Mouse (Mus musculus) stomach, embryonic 15.5 days (tissue): ENCODE results near the gene Phactr4. TPM values are rescaled to one million over a fixed set of nuclear protein-coding genes. Genes with fewer than 3 reads are reported as not detected.

Experiments
- ATAC-seq: fragments of 200-750 bp; cut with Nextera tagmentation; 2 replicates; pipeline ENCODE4 v1.8.0; 2017; ENCODE audit warnings: low read depth, moderate number of reproducible peaks, moderate TSS enrichment; ENCODE audit not compliant: insufficient read depth, low FRiP score
- H3K27ac ChIP-seq: fragments of 300-500 bp; sonication (generic); 2 replicates; pipeline ENCODE4 v1.5.1; 2015; ENCODE audit warnings: mild to moderate bottlenecking, inconsistent platforms
- H3K27me3 ChIP-seq: fragments of 300-500 bp; sonication (generic); replicated peaks from 2 replicates; pipeline ENCODE4 v1.6.1; 2015; ENCODE audit warnings: inconsistent platforms
- H3K36me3 ChIP-seq: fragments of 300-500 bp; sonication (generic); 2 replicates; pipeline ENCODE4 v1.6.1; 2015; ENCODE audit warnings: inconsistent platforms
- H3K4me1 ChIP-seq: fragments of 300-500 bp; sonication (generic); 2 replicates; pipeline ENCODE4 v1.6.1; 2015; ENCODE audit warnings: inconsistent platforms
- H3K4me2 ChIP-seq: fragments of 300-500 bp; sonication (generic); 2 replicates; pipeline ENCODE4 v1.6.1; 2015; ENCODE audit warnings: mild to moderate bottlenecking, inconsistent platforms
- H3K4me3 ChIP-seq: fragments of 300-500 bp; sonication (generic); replicated peaks from 2 replicates; pipeline ENCODE4 v1.5.1; 2015; ENCODE audit warnings: inconsistent platforms
- H3K9ac ChIP-seq: fragments of 300-500 bp; sonication (generic); 2 replicates; pipeline ENCODE4 v1.6.1; 2015; ENCODE audit warnings: inconsistent platforms
- H3K9me3 ChIP-seq: fragments of 300-500 bp; sonication (generic); 2 replicates; pipeline ENCODE4 v1.6.1; 2016; ENCODE audit warnings: inconsistent platforms
- WGBS: fragments of 180-500 bp; shearing (Covaris S2); methylation state at CpG from one replicate; pipeline ENCODE4 v1.1.7; 2015; 5-methylcytosine and 5-hydroxymethylcytosine counted together
- polyA plus RNA-seq: library from polyadenylated mRNA; unstranded; fragments of >200 nt; fragmentation: Nextera tagmentation; extraction: Ambion mirVana; gene quantifications from 2 replicates; pipeline ENCODE4 v1.2.1, GENCODE M21; 2015

The Phactr4 gene
- polyA plus RNA-seq, 1 experiment from 2014 or later: 22.6 TPM

DNA sequence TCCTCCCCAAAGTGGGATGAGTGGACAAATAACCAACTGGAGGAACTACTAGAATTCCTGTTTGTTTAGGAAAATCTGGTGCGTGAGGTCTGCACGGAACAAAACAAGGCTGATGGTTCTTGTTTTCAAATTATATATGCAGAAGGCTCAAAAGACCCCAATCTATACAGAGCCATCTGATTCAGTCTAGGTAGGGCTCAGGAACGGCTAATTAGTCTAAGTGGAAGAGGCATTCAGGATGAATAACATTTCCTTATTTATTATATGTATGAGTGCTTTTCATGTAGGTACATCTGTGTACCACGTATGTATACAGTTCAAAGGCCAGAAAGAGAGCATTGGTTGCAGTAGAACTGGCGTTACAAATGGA is 76.5 kb downstream of the Phactr4 start:
- Histone ChIP-seq H3K4me3 (peak overlapping the region; percentile 87), H3K9ac (no peak overlapping the region), H3K36me3 (no peaks in the 10 kb centered on the region), H3K9me3 (no peaks in the 10 kb centered on the region), H3K4me1 (peaks cover 15% of the 10 kb centered on the region), H3K27me3 (no peaks in the 10 kb centered on the region), H3K4me2 (peak overlapping the region; percentile 92; the same call in 1 of the 2 replicates), H3K27ac (0 out of 2 replicates have a peak overlapping the region, but pooled peaks have one; percentile 28)
- no peak for ATAC-seq
- WGBS: 43% methylated on average over 5 of the region's 5 CpGs

DNA sequence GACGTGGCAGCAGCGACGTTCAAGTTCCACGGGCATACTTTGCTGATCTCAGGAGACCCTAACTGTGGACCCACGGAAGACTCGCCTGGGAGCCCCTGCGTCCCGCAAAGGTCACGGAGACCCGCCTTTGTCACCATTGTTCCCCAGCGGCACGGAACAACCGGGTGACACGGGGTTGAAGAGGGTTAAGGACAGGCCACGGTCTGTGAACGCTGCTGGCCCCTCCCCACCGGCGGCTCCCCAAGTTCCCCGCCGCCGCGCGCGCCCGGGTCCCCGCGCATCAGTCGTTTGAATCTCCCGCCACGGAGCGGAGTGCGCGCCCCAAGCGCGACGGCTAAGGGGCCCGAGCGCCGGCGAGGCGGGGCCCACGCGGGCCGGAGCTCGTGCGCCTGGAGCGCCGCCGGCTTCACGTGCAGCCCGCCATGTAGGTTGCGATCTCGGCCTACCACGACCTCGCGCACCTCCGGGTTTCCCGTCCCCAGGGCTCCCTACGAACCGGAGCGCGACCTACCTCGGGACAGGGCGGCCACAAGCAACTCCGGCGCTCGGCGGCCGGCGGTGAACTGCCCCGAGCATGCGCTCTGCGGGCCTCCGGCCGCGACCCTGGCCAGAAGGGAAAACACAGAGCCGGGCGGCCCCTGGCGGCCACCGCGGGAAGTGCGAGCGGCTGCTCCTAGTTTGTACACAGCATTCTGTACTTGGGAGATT is 77.0 kb downstream of the Phactr4 start:
- Histone ChIP-seq H3K9ac (peak overlapping the region; percentile 73), H3K4me1 (peaks cover 15% of the 10 kb centered on the region), H3K36me3 (no peaks in the 10 kb centered on the region), H3K4me2 (peak overlapping the region; percentile 92), H3K9me3 (no peaks in the 10 kb centered on the region), H3K27ac (peak overlapping the region; percentile 75), H3K4me3 (peak overlapping the region; percentile 87), H3K27me3 (no peaks in the 10 kb centered on the region)
- WGBS: under 1% methylated on average over 81 of the region's 83 CpGs
- ATAC-seq: peak; percentile 88

DNA sequence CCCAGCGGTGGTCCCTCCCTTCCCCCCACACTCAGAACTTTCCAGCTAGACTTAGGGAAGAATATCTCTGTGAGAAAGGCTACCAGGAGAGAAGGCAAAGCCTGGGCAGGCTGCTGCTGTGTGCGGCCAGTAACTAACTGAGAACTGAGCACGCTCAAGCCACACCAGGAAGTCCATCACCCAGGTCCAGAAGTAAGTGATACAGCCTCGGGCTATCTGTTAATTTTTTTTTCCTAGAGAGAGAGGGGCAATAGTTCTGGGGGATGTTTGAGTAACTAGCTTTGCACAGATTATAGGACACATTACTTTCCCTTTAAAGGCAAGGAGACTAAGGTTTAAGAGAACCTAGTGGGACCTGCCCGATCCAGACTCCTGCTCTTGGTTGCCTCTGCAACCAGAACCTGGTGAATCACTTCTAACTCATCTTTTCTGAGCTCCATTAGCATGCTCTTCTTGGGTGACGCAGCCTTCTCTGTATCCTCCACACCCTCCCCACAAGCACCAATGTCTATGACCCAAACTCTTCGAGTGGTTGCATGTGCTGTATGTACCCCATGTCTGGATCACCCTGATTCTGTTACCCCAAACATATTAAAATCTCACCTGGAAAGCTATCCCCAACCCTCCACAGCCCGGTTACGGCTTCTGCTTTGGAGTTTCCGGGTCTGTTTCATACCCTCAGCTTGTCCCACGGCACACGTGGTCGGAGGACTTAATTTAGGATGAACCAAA is 77.7 kb downstream of the Phactr4 start:
- Histone ChIP-seq H3K27me3 (no peaks in the 10 kb centered on the region), H3K27ac (0 out of 2 replicates have a peak overlapping the region, but pooled peaks have one; percentile 75), H3K4me2 (peak overlapping the region; percentile 92), H3K36me3 (peaks cover 2% of the 10 kb centered on the region; the same call in 1 of the 2 replicates), H3K9ac (peak overlapping the region; percentile 73), H3K4me1 (peaks cover 15% of the 10 kb centered on the region), H3K9me3 (no peaks in the 10 kb centered on the region), H3K4me3 (peak overlapping the region; percentile 87)
- 5% methylated on average over 13 of the region's 13 CpGs for WGBS
- peak; percentile 7; the same call in 1 of the 2 replicates for ATAC-seq

DNA sequence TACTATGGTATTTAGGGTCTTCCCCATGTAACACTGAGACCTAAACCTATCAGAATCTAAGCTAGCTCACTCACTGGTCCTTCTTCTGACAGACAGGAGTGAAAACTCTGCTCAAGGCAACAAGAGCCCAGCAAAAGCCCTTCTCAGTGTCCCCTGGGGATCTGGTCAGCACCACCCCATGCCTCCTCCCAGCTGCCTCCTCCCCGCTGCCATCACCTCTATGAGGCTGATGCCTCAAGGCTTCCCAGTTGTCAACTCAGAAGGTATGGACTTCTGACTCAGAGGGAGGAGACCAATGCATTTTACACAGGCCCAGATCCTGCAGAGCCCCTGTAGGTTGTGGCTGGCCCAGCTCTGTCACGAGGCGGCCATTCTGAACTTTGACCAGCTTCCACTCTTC is 80.8 kb downstream of the Phactr4 start:
- no peak for ATAC-seq
- no peak overlapping the region for H3K9ac ChIP-seq
- H3K4me2 ChIP-seq: no peak overlapping the region
- no peaks in the 10 kb centered on the region for H3K27me3 ChIP-seq
- H3K9me3 ChIP-seq: no peaks in the 10 kb centered on the region
- H3K36me3 ChIP-seq: peaks cover 26% of the 10 kb centered on the region
- H3K4me3 ChIP-seq: no peak overlapping the region
- peaks cover 15% of the 10 kb centered on the region for H3K4me1 ChIP-seq
- 89% methylated on average over 3 of the region's 3 CpGs for WGBS
- H3K27ac ChIP-seq: no peak overlapping the region

DNA sequence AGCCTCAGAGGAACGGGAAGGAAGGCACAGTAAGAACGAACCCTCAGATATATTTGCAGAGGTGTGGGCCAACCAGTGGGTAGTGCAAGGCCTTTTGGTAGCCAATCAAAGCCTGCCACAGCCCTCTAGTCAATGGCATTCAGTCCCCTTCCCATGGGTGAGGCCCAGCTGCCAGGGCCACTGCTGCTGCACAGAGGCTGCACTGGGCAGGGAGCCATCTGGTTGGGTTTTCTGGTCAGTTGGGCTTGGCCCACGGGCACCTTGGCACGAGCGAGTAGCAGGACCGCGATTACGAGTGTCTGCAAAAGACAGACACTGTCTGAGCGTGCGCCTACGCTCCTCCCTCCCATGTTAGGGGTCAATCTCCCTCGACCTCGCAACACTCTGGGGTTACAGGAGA is 83.3 kb downstream of the Phactr4 start:
- Histone ChIP-seq H3K4me1 (peaks cover 4% of the 10 kb centered on the region; the same call in 1 of the 2 replicates), H3K27ac (no peak overlapping the region), H3K9me3 (no peaks in the 10 kb centered on the region), H3K4me2 (no peak overlapping the region), H3K27me3 (no peaks in the 10 kb centered on the region), H3K9ac (no peak overlapping the region), H3K4me3 (no peak overlapping the region), H3K36me3 (peaks cover 43% of the 10 kb centered on the region)
- ATAC-seq: no peak
- WGBS: 94% methylated on average over 13 of the region's 13 CpGs

DNA sequence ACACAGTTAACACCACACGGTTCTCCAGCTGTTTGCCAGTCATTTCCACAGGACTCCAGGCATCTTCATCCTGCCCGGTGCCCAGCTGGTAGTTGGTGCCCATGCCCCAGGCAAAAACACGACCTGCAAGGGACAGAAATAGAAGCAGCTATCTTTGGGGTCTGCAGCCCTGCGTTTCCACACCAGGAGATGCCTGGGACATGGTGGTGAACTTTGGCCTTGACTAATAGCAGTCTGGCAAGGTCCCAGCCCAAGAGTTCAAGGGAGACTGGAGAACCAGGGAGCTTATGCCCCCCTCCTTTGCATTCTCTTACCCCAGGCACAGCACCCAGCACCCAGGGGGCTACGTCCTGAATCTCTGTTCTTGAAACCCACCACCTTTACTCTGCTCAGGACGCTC is 89.4 kb downstream of the Phactr4 start:
- H3K4me2 ChIP-seq: no peak overlapping the region

DNA sequence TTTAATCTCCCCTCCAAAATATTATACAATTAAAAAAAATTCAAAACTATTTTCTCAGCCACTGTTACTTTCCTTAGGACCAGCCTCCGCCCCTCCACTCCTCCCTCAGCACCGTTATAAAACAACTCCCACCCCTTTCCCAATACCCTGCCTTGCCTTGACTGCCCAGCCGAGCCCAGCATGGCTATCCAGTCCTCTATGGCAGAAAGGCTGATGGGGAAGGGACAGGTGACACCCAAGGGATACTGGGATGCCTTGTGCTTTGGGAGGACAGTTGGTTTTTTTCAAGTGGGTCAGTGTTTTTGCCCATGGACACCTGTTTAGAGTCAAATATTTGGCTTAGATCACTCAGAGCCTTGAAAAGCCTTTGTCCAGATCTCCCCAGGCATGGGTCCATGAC is 90.3 kb downstream of the Phactr4 start:
- Histone ChIP-seq H3K4me1 (peaks cover 11% of the 10 kb centered on the region), H3K27me3 (no peaks in the 10 kb centered on the region), H3K36me3 (peaks cover 35% of the 10 kb centered on the region), H3K27ac (no peak overlapping the region), H3K4me3 (no peak overlapping the region), H3K9me3 (no peaks in the 10 kb centered on the region), H3K9ac (no peak overlapping the region), H3K4me2 (no peak overlapping the region)
- 80% methylated on average over 3 of the region's 3 CpGs for WGBS
- no peak for ATAC-seq

More for the DNA sequence above, 89.4 kb downstream of the Phactr4 start:
- Histone ChIP-seq H3K27ac (no peak overlapping the region), H3K36me3 (peaks cover 43% of the 10 kb centered on the region), H3K9me3 (no peaks in the 10 kb centered on the region), H3K4me1 (peaks cover 11% of the 10 kb centered on the region), H3K4me3 (no peak overlapping the region), H3K27me3 (no peaks in the 10 kb centered on the region), H3K9ac (no peak overlapping the region)
- 81% methylated on average over 6 of the region's 6 CpGs for WGBS
- no peak for ATAC-seq

DNA sequence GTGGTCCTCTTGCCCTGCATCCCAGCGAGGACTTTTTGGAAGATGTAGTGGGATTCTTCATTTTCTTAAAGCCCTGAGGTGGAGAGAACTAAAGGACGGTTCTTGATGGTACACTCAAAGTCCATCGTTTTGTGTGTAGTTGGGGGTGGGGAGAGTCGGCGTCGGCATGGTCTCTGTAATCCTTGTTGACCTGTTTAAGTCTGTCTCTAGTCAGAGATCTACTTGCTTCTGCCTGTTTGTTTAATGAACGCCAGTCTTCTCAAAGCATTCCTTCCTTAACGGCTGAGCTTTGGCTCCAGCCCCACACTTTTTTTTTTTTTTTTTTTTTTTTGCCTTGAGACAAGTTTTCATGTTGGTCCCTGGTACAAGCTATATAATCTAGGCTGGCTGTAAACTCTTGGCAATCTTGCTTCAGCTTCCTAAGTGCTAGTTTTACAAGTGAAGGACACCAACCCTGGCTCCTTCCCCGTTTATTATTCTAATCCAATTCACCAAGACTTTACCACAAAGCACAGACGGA is 92.4 kb downstream of the Phactr4 start:
- no peak for ATAC-seq
- Histone ChIP-seq H3K27ac (peak overlapping the region; percentile 95), H3K9ac (peak overlapping the region; percentile 82), H3K4me3 (peak overlapping the region; percentile 87), H3K27me3 (no peaks in the 10 kb centered on the region), H3K36me3 (peaks cover 31% of the 10 kb centered on the region), H3K4me1 (peaks cover 11% of the 10 kb centered on the region), H3K4me2 (peak overlapping the region; percentile 82), H3K9me3 (no peaks in the 10 kb centered on the region)
- WGBS: 7% methylated on average over 10 of the region's 10 CpGs

DNA sequence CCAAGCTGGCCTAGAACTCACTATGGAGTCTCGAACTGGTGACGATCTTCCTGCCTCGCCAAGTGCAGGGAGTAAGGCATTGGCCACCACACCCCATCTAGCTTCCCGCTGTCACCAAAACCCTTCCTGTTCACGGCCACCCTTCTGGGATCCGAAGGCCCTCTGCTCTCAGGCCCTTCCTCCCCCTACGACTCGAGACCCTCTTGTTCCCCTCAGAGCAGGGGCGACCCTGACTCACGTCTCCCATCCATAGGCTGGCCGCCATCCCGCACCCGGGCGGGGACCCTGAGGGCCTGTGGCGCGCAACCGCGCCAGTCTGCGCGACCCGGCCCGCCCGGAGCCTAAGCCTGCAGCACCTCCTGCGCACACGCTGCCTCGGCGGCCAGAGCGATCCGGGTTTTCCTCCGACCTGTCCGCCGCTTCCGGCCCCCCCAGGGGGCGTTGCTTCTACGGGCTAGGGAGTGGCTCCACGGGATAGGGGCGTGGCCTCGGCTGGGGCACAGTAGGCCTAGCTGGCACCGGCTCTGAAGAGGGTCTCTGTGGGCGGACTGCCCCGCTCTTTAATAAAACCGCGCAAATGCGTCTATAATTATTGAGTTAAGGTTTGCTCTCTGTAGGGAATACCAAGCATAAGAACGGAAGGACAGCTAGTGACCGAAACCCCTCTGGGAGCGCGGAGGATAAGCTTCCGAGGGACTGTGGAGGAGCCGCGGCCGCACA is 93.0 kb downstream of the Phactr4 start, which contains the start of gene Trnau1ap:
Gene Trnau1ap, minus strand, starts transcription at position 424 of the 720 bp plus-strand sequence.
- ATAC-seq: peak; percentile 94
- Histone ChIP-seq H3K36me3 (peaks cover 30% of the 10 kb centered on the region), H3K27ac (peak within 1 kb of the TSS; percentile 95), H3K27me3 (no peaks in the 10 kb centered on the region), H3K9me3 (no peaks in the 10 kb centered on the region), H3K4me2 (peak within 1 kb of the TSS; percentile 82), H3K4me1 (peaks cover 11% of the 10 kb centered on the region), H3K9ac (peak within 1 kb of the TSS; percentile 82), H3K4me3 (peak within 1 kb of the TSS; percentile 87)
- WGBS: under 1% methylated on average over 52 of the region's 52 CpGs

DNA sequence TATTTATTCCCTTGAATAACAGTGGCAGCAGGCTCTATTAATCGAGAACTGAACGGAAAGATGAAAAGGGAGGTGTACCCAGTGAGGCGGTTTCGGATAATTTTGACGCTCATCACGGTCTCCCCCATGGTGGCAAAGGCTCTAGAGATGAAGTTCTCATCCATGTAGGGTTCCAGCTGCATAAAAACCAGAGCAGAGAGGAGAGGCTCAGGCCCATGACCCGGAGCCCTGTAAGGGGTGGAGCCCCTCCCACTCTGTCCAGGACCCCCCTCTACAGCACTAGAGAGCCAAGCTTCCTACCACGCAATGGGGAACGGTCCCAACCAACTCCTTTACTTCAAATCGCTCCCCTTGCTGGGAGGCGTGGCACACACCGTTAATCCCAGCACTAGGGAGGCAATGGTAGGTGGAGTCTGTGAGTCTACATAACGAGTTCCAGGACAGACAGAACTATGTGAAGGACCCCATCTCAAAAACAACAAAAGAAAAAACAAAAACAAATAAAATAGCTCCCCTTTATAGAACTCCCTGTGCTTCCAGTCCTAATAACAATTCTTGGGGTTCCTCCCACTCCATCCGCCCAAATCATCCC is 93.8 kb downstream of the Phactr4 start:
- H3K27me3 ChIP-seq: no peaks in the 10 kb centered on the region
- WGBS: 46% methylated on average over 14 of the region's 14 CpGs
- H3K4me2 ChIP-seq: peak overlapping the region; percentile 82
- no peaks in the 10 kb centered on the region for H3K9me3 ChIP-seq
- ATAC-seq: no peak
- H3K4me1 ChIP-seq: peaks cover 11% of the 10 kb centered on the region
- H3K9ac ChIP-seq: peak overlapping the region; percentile 82; the same call in 1 of the 2 replicates
- H3K36me3 ChIP-seq: peaks cover 29% of the 10 kb centered on the region
- peak overlapping the region; percentile 87 for H3K4me3 ChIP-seq
- peak overlapping the region; percentile 95 for H3K27ac ChIP-seq

DNA sequence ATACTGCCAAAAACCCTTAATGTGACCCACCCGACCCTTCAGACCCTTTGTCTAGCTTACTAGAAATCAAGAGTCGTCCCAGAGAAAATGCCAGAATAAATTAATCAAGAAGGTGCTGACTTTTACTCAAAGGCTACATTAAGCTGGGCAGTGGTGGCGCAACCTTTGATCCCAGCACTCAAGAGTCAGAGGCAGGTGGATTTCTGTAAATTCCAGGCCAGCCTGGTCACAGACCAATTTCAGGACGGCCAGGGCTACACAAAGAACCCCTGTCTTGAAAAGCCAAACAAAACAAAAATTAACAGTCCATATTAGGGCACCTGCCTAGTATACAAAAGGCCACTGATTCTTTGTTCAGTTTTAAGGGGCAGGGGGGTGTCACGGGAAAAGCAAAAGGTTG is 95.8 kb downstream of the Phactr4 start:
- Histone ChIP-seq H3K27ac (no peak overlapping the region), H3K4me3 (no peak overlapping the region), H3K36me3 (peaks cover 17% of the 10 kb centered on the region; the same call in 1 of the 2 replicates), H3K4me1 (peaks cover 11% of the 10 kb centered on the region), H3K9me3 (no peaks in the 10 kb centered on the region), H3K9ac (no peak overlapping the region), H3K27me3 (no peaks in the 10 kb centered on the region), H3K4me2 (no peak overlapping the region)
- ATAC-seq: no peak
- WGBS: 64% methylated on average over 5 of the region's 5 CpGs
